Mouse (Mus musculus) cerebellum, postnatal 14 days (tissue): ENCODE data around the gene Pitpnm1.

ENCODE experiments used
- DNase-seq, 2 experiments: peaks; one replicate each; pipeline ENCODE4 v3.0.0; 2021; ENCODE audit warnings: mixed read lengths in 2 of 2

Gene Pitpnm1

GRCm38 (mm10) chr19:4068717-4069410 is 30.9 kb upstream of the Pitpnm1 start:
- DNase-seq = no peak

GRCm38 (mm10) chr19:4070311-4070710 is 29.5 kb upstream of the Pitpnm1 start:
- no peak for DNase-seq

- no peak for DNase-seq
Observed at GRCm38 (mm10) chr19:4070756-4071155, 29.0 kb upstream of the Pitpnm1 start.

- DNase-seq = peak; percentile 52 to 59
Observed at GRCm38 (mm10) chr19:4071406-4071805, 28.4 kb upstream of the Pitpnm1 start.

- DNase-seq = no peak
Observed at GRCm38 (mm10) chr19:4072706-4073424, 26.9 kb upstream of the Pitpnm1 start.

- no peak for DNase-seq
Observed at GRCm38 (mm10) chr19:4075531-4075930, 24.3 kb upstream of the Pitpnm1 start.

GRCm38 (mm10) chr19:4079594-4079993 is 20.2 kb upstream of the Pitpnm1 start:
- peak in 1 of 2 experiments; percentile 33 for DNase-seq

GRCm38 (mm10) chr19:4080511-4081009 is 19.2 kb upstream of the Pitpnm1 start:
- peak; percentile 80 to 82 for DNase-seq

- no peak for DNase-seq
Observed at GRCm38 (mm10) chr19:4081394-4081793, 18.4 kb upstream of the Pitpnm1 start, which contains the start of gene Cabp2. TSS of gene Cabp2 (plus strand) at chr19:4081578.

GRCm38 (mm10) chr19:4082219-4082965 is 17.4 kb upstream of the Pitpnm1 start:
- peak in 1 of 2 experiments; percentile 33 for DNase-seq

GRCm38 (mm10) chr19:4083316-4083715 is 16.5 kb upstream of the Pitpnm1 start:
- DNase-seq = peak in 1 of 2 experiments; percentile 24

GRCm38 (mm10) chr19:4083826-4084225 is 16.0 kb upstream of the Pitpnm1 start:
- DNase-seq = no peak

GRCm38 (mm10) chr19:4084984-4085383 is 14.8 kb upstream of the Pitpnm1 start:
- DNase-seq = peak in 1 of 2 experiments; percentile 20

GRCm38 (mm10) chr19:4086156-4086555 is 13.6 kb upstream of the Pitpnm1 start:
- DNase-seq = no peak

GRCm38 (mm10) chr19:4087090-4087489 is 12.7 kb upstream of the Pitpnm1 start:
- no peak for DNase-seq

GRCm38 (mm10) chr19:4088146-4088545 is 11.7 kb upstream of the Pitpnm1 start:
- DNase-seq = no peak

- DNase-seq = no peak
Observed at GRCm38 (mm10) chr19:4089128-4089527, 10.7 kb upstream of the Pitpnm1 start.

- no peak for DNase-seq
Observed at GRCm38 (mm10) chr19:4090446-4090845, 9.4 kb upstream of the Pitpnm1 start.

GRCm38 (mm10) chr19:4091383-4091782 is 8.4 kb upstream of the Pitpnm1 start:
- no peak for DNase-seq

GRCm38 (mm10) chr19:4092750-4093149 is 7.0 kb upstream of the Pitpnm1 start:
- DNase-seq = no peak

- DNase-seq = no peak
Observed at GRCm38 (mm10) chr19:4093772-4094171, 6.0 kb upstream of the Pitpnm1 start.

- no peak for DNase-seq
Observed at GRCm38 (mm10) chr19:4094348-4094747, 5.5 kb upstream of the Pitpnm1 start.

- no peak for DNase-seq
Observed at GRCm38 (mm10) chr19:4094774-4095303, 5.0 kb upstream of the Pitpnm1 start.
